Mouse (Mus musculus): ENCODE measurements at regions not wholly inside any gene's neighbourhood (a gene's known extent, or its start where the extent isn't known, plus 50 kb on each side); places are given as distances from the start of the nearest gene placed in this dataset.

GRCm38 (mm10) chr3:54528292-54528691 is 164.3 kb upstream of the Supt20 start:
- no peak for TF ChIP-seq CTCF (IDR thresholded peaks at IDR 0.05; ENCODE audit: low read depth)
- no peak for TF ChIP-seq EP300 (IDR thresholded peaks at IDR 0.05; ENCODE audit: low read depth)
